Mouse (Mus musculus) megakaryocyte, embryonic 14.5 days (primary cell): Measurements from ENCODE around the gene Hist1h2bf.

Experiments
- FLI1 ChIP-seq: IDR thresholded peaks from 2 replicates; pipeline ENCODE4 v1.6.1; 2012; ENCODE audit warnings: low read length, inconsistent platforms, mixed read lengths
- GATA1 ChIP-seq: IDR thresholded peaks from 3 replicates; pipeline ENCODE4 v1.6.1; 2012; ENCODE audit warnings: mixed read lengths, low read length, inconsistent platforms, borderline replicate concordance

DNA sequence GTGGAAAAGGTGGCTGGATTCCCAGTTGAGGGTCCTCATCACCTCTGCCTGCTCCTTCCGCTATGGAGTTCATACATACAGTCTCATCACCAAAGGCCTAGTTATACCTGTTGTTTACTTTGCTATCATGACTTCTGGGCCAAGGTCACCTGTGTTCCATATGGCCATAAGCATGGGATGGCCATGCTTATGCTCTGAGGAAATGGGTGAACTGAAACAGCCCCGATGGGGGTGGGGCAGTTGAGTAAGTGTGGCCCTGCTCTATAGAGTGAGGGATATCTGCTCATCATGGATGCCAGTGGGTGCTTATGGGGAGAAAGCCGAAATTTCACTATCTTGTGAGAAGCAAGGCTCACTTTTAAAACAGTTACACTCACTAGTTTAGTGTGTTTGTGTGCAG is 31.1 kb upstream of the Hist1h2bf start:
- TF ChIP-seq GATA1 (no peak), FLI1 (no peak)
